Mouse (Mus musculus) forebrain, embryonic 12.5 days (tissue): ENCODE results near the gene Lsamp. TPM values are rescaled to one million over a fixed set of nuclear protein-coding genes. Genes with fewer than 3 reads are reported as not detected.

Experiments
- ATAC-seq: fragments of 200-750 bp; cut with Nextera tagmentation; 2 replicates; pipeline ENCODE4 v1.8.0; 2017; ENCODE audit warnings: moderate TSS enrichment; ENCODE audit not compliant: low FRiP score
- H3K27ac ChIP-seq: fragments of 300-500 bp; sonication (generic); 2 replicates; pipeline ENCODE4 v1.5.1; 2016; ENCODE audit warnings: mild to moderate bottlenecking
- H3K27me3 ChIP-seq: fragments of 300-500 bp; sonication (generic); 2 replicates; pipeline ENCODE4 v1.6.1; 2016; ENCODE audit warnings: mild to moderate bottlenecking
- H3K36me3 ChIP-seq: fragments of 300-500 bp; sonication (generic); replicated peaks from 2 replicates; pipeline ENCODE4 v1.6.1; 2016; ENCODE audit warnings: mild to moderate bottlenecking
- H3K4me1 ChIP-seq: fragments of 300-500 bp; sonication (generic); 2 replicates; pipeline ENCODE4 v1.6.1; 2016
- H3K4me2 ChIP-seq: fragments of 300-500 bp; sonication (generic); 2 replicates; pipeline ENCODE4 v1.6.1; 2016; ENCODE audit warnings: mild to moderate bottlenecking, moderate library complexity
- H3K4me3 ChIP-seq: fragments of 300-500 bp; sonication (generic); replicated peaks from 2 replicates; pipeline ENCODE4 v1.5.1; 2016; ENCODE audit warnings: mild to moderate bottlenecking
- H3K9ac ChIP-seq: fragments of 300-500 bp; sonication (generic); 2 replicates; pipeline ENCODE4 v1.6.1; 2016; ENCODE audit warnings: mild to moderate bottlenecking
- H3K9me3 ChIP-seq: fragments of 300-500 bp; sonication (generic); 2 replicates; pipeline ENCODE4 v1.6.1; 2016
- WGBS: fragments of 180-500 bp; shearing (Covaris S2); methylation state at CpG from one replicate; pipeline ENCODE4 v1.1.7; 2016; 5-methylcytosine and 5-hydroxymethylcytosine counted together
- polyA plus RNA-seq: library from polyadenylated mRNA; unstranded; fragments of >200 nt; fragmentation: Nextera tagmentation; extraction: Ambion mirVana; gene quantifications from 2 replicates; pipeline ENCODE4 v1.2.1, GENCODE M21; 2016

Lsamp gene
- polyA plus RNA-seq, 1 experiment from 2014 or later: 24.6 TPM

- Histone ChIP-seq H3K9me3 (no peaks in the 10 kb centered on the region), H3K27me3 (no peaks in the 10 kb centered on the region), H3K27ac (no peak overlapping the region), H3K4me1 (no peaks in the 10 kb centered on the region), H3K4me2 (no peak overlapping the region), H3K36me3 (no peaks in the 10 kb centered on the region), H3K9ac (no peak overlapping the region), H3K4me3 (no peak overlapping the region)
- WGBS: 75% methylated on average over 6 of the region's 6 CpGs
- ATAC-seq: no peak
Measured at GRCm38 (mm10) chr16:40436415-40436814, 452.3 kb downstream of the Lsamp start.

- Histone ChIP-seq H3K27ac (no peak overlapping the region), H3K9ac (no peak overlapping the region), H3K4me2 (no peak overlapping the region), H3K9me3 (no peaks in the 10 kb centered on the region), H3K4me1 (no peaks in the 10 kb centered on the region), H3K27me3 (no peaks in the 10 kb centered on the region), H3K4me3 (no peak overlapping the region), H3K36me3 (no peaks in the 10 kb centered on the region)
- ATAC-seq: no peak
- 91% methylated on average over 10 of the region's 10 CpGs for WGBS
Measured at GRCm38 (mm10) chr16:40437879-40438278, 453.7 kb downstream of the Lsamp start.

GRCm38 (mm10) chr16:40438876-40439275, 454.7 kb downstream of the Lsamp start:
- H3K4me1 ChIP-seq: no peaks in the 10 kb centered on the region
- H3K9me3 ChIP-seq: no peaks in the 10 kb centered on the region
- no peak overlapping the region for H3K9ac ChIP-seq
- H3K4me3 ChIP-seq: no peak overlapping the region
- WGBS: 80% methylated on average over 1 of the region's 1 CpGs
- no peak overlapping the region for H3K27ac ChIP-seq
- H3K27me3 ChIP-seq: no peaks in the 10 kb centered on the region
- H3K4me2 ChIP-seq: no peak overlapping the region
- no peak for ATAC-seq
- H3K36me3 ChIP-seq: no peaks in the 10 kb centered on the region

GRCm38 (mm10) chr16:40446587-40446986, 462.4 kb downstream of the Lsamp start:
- Histone ChIP-seq H3K27ac (no peak overlapping the region), H3K4me2 (no peak overlapping the region), H3K27me3 (no peaks in the 10 kb centered on the region), H3K9ac (no peak overlapping the region), H3K4me1 (no peaks in the 10 kb centered on the region), H3K36me3 (no peaks in the 10 kb centered on the region), H3K4me3 (no peak overlapping the region), H3K9me3 (no peaks in the 10 kb centered on the region)
- no peak for ATAC-seq
- 82% methylated on average over 5 of the region's 5 CpGs for WGBS

- no peak overlapping the region for H3K27ac ChIP-seq
- H3K9me3 ChIP-seq: no peaks in the 10 kb centered on the region
- H3K27me3 ChIP-seq: no peaks in the 10 kb centered on the region
- no peak overlapping the region for H3K9ac ChIP-seq
- H3K4me2 ChIP-seq: no peak overlapping the region
- H3K4me1 ChIP-seq: no peaks in the 10 kb centered on the region
- 76% methylated on average over 15 of the region's 15 CpGs for WGBS
- H3K4me3 ChIP-seq: no peak overlapping the region
- ATAC-seq: no peak
- H3K36me3 ChIP-seq: no peaks in the 10 kb centered on the region
Measured at GRCm38 (mm10) chr16:40463411-40464058, 479.4 kb downstream of the Lsamp start.

- 22% methylated on average over 8 of the region's 8 CpGs for WGBS
- H3K4me3 ChIP-seq: no peak overlapping the region
- H3K4me1 ChIP-seq: no peaks in the 10 kb centered on the region
- no peak for ATAC-seq
- H3K27ac ChIP-seq: no peak overlapping the region
- no peak overlapping the region for H3K9ac ChIP-seq
- no peaks in the 10 kb centered on the region for H3K36me3 ChIP-seq
- no peaks in the 10 kb centered on the region for H3K27me3 ChIP-seq
- no peak overlapping the region for H3K4me2 ChIP-seq
- no peaks in the 10 kb centered on the region for H3K9me3 ChIP-seq
Measured at GRCm38 (mm10) chr16:40466596-40466995, 482.4 kb downstream of the Lsamp start.

GRCm38 (mm10) chr16:40470946-40471345, 486.8 kb downstream of the Lsamp start:
- peak; percentile 41; the same call in 1 of the 2 replicates for ATAC-seq
- Histone ChIP-seq H3K4me2 (no peak overlapping the region), H3K9me3 (no peaks in the 10 kb centered on the region), H3K9ac (no peak overlapping the region), H3K27ac (no peak overlapping the region), H3K4me3 (no peak overlapping the region), H3K36me3 (no peaks in the 10 kb centered on the region), H3K27me3 (no peaks in the 10 kb centered on the region), H3K4me1 (peaks cover 2% of the 10 kb centered on the region; the same call in 1 of the 2 replicates)
- 65% methylated on average over 6 of the region's 6 CpGs for WGBS

- 64% methylated on average over 5 of the region's 5 CpGs for WGBS
- Histone ChIP-seq H3K27ac (no peak overlapping the region), H3K4me3 (no peak overlapping the region), H3K9me3 (no peaks in the 10 kb centered on the region), H3K9ac (no peak overlapping the region), H3K4me1 (peaks cover 2% of the 10 kb centered on the region; the same call in 1 of the 2 replicates), H3K4me2 (no peak overlapping the region), H3K36me3 (no peaks in the 10 kb centered on the region), H3K27me3 (no peaks in the 10 kb centered on the region)
- ATAC-seq: no peak
Measured at GRCm38 (mm10) chr16:40471967-40472366, 487.8 kb downstream of the Lsamp start.

- no peak overlapping the region for H3K27ac ChIP-seq
- 94% methylated on average over 2 of the region's 2 CpGs for WGBS
- H3K9me3 ChIP-seq: no peaks in the 10 kb centered on the region
- no peaks in the 10 kb centered on the region for H3K27me3 ChIP-seq
- no peak for ATAC-seq
- H3K9ac ChIP-seq: no peak overlapping the region
- H3K36me3 ChIP-seq: no peaks in the 10 kb centered on the region
- H3K4me1 ChIP-seq: no peaks in the 10 kb centered on the region
- H3K4me3 ChIP-seq: no peak overlapping the region
- no peak overlapping the region for H3K4me2 ChIP-seq
Measured at GRCm38 (mm10) chr16:40491606-40492005, 507.4 kb downstream of the Lsamp start.

GRCm38 (mm10) chr16:40504262-40504960, 520.2 kb downstream of the Lsamp start:
- Histone ChIP-seq H3K4me3 (no peak overlapping the region), H3K27ac (0 out of 2 replicates have a peak overlapping the region, but pooled peaks have one; percentile 46), H3K9me3 (no peaks in the 10 kb centered on the region), H3K4me1 (peaks cover 7% of the 10 kb centered on the region; the same call in 1 of the 2 replicates), H3K27me3 (no peaks in the 10 kb centered on the region), H3K9ac (no peak overlapping the region), H3K4me2 (no peak overlapping the region), H3K36me3 (no peaks in the 10 kb centered on the region)
- 40% methylated on average over 3 of the region's 3 CpGs for WGBS
- peak; percentile 88 for ATAC-seq

- H3K4me3 ChIP-seq: no peak overlapping the region
- H3K4me2 ChIP-seq: no peak overlapping the region
- 67% methylated on average over 7 of the region's 7 CpGs for WGBS
- peaks cover 7% of the 10 kb centered on the region; the same call in 1 of the 2 replicates for H3K4me1 ChIP-seq
- H3K27me3 ChIP-seq: no peaks in the 10 kb centered on the region
- H3K9me3 ChIP-seq: no peaks in the 10 kb centered on the region
- ATAC-seq: peak; percentile 76; the same call in 1 of the 2 replicates
- H3K36me3 ChIP-seq: no peaks in the 10 kb centered on the region
- H3K9ac ChIP-seq: no peak overlapping the region
- H3K27ac ChIP-seq: peak overlapping the region; percentile 42; the same call in 1 of the 2 replicates
Measured at GRCm38 (mm10) chr16:40509146-40510030, 525.2 kb downstream of the Lsamp start.

- Histone ChIP-seq H3K36me3 (no peaks in the 10 kb centered on the region), H3K9ac (no peak overlapping the region), H3K4me1 (no peaks in the 10 kb centered on the region), H3K4me3 (no peak overlapping the region), H3K4me2 (no peak overlapping the region), H3K9me3 (no peaks in the 10 kb centered on the region), H3K27ac (no peak overlapping the region), H3K27me3 (no peaks in the 10 kb centered on the region)
- ATAC-seq: peak; percentile 58; the same call in 1 of the 2 replicates
- WGBS: 31% methylated on average over 1 of the region's 1 CpGs
Measured at GRCm38 (mm10) chr16:40536754-40537153, 552.6 kb downstream of the Lsamp start.
